Mouse (Mus musculus): ENCODE data around the gene Arhgef6.

Arhgef6 gene

DNA sequence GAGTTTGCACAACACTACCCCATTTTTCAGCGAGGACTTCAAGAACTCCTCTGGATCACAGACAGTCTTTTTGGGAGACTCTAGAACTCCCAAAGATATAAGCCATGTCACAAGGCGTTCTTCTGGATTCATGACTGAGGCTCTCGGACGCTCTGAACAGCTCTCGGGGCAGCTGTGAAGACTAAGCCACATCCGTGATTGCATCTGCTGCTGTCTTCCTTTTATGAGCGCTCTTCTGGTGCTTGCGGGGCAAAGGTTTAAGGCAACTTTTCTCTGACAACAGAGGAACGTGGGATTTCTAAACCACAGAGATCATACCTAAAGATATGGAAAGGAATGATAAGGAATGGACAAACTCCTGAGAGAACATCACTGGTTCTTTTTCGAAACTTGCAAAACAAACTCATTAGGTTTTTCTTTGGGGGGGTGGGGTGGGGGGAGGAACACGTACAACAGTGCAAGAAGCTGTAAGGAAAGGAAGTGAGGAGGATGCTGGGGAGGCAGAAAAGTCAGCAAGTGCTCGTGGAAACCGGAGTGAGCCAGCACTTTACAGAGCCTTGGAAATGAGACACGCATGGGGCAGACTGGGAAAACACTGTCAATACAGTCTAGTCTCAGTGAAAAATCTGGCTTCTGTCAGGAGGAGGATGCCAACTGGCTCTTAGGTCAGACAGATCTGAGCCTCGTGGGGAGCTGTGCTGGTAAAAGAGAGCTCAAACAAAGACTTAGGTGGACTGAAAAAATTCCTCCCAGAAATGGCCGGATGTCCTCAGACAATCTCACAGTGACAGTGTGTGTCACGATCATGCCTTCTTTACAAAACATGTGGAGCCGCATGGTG lies at the start of gene Arhgef6:
Arhgef6 (minus strand) TSS at position 359 of the 841 bp plus-strand sequence.
- peak in 1 of 2 experiments; percentile 5 for DNase-seq (ENCODE audit: low spot score in 2 of 2)

DNA sequence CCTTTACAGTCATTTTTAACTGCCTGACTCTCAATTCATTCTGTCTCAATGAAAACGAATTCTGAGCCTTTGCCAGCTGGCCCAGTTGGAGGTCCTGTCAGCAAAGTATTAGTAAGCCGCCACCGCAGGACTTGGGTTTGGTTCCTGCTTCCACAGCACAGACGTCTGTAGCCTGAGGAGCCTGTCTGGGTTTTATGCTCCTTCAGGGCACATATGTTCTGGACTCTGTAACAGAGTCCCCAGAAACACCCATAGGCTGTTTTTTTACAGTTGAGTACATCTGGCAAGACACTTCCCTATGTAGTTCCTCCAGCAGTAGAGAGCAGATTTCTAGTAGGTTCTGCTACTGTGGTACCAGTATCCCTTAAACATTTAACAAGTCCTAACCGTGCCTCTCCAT lies 42.4 kb upstream of the Arhgef6 start:
- no peak for DNase-seq (ENCODE audit: low spot score in 2 of 2)

DNA sequence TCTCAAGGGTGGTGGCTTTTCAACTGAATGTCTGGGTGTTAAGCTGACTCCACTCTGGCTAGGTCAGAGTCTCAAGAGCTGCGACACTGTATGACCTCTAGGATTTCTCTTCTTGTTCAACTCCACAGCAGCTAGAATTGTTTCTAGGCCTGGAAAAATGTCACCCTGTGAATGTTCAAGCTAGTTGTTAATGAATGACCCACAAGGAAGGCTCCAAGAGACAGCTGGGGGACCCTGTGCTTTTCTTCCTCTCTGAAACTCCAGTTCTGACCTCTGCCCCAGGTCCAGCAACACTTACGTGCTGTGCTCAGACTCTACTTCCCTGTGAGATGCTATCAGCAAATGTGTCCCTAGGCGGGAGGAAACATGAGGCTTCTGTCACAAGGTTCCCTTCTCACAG lies 40.0 kb upstream of the Arhgef6 start:
- no peak for DNase-seq (ENCODE audit: low spot score in 2 of 2)

DNA sequence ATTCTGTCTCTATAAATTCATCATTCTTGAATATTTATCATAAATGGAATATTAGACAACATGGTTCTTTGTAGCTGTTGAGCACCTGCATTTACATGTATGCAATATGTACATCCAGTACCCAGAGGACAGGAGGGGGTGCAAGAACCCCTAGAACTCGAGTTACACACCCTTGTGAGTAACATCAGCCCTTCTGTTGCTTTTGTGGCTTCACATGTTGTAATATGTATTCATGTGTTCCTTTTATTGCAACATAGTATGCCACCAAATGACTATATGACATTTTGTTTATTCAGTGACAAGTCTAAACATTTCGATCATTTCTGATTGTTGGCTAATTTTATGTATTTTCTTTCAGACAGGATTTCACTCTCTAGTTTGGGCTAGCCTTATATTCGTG lies 38.6 kb upstream of the Arhgef6 start:
- DNase-seq (ENCODE audit: low spot score in 2 of 2) = no peak

DNA sequence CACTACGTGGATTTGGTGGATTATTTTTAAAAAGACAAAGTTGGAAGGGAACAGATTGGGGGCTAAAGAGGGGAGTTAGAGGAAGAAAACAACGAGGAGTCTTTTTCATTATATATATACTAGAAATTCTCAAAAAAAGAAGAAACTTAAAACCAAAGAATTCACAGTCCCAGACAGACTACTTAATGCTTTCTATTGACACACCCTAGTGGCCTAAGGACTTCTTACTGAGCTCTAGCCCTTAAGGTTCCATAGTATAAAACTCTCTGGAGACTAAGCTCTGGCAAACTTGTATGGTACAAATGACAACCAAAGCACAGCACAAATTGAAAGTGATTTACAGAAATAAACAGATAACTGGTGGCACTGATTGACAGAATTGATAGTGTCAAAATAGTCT lies 35.5 kb upstream of the Arhgef6 start:
- DNase-seq (ENCODE audit: low spot score in 2 of 2) = no peak

DNA sequence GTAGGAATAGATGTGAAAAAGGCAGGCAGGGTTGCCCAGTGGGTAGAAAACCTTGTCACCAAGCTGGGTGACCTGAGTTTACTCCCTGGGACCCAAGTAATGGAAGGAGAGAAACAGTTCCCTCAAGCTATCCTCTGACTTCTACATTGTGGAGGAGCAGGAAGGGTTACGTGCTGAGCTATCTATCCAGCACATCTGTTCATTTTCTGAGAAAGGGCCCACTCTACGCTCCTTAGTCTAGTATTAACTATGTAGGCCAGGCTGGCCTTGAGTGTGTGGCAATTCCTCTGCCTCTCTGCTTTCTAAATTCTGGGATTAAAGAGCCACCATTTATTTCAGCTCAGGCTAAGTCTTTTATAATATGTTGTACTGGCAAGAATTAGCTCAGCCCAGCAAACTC lies 35.0 kb upstream of the Arhgef6 start:
- DNase-seq (ENCODE audit: low spot score in 2 of 2) = no peak

DNA sequence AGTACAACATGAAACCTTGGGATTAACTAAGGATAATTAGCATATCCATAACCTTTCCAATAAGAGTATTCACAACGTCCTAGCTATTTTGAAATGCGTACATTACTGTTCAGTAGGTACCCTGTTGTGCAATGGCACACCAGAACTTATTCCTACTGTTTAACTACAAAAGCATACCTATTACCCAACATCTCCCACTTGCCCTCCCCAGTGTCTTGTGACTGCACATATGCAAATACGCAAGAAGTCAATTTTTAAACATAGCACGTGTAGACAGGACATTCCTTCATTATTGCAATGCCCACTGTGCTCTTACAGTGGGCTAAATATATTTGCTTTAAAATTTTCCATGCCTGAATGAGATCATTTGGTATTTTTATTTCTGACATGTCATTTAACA lies 34.4 kb upstream of the Arhgef6 start:
- DNase-seq (ENCODE audit: low spot score in 2 of 2) = no peak

DNA sequence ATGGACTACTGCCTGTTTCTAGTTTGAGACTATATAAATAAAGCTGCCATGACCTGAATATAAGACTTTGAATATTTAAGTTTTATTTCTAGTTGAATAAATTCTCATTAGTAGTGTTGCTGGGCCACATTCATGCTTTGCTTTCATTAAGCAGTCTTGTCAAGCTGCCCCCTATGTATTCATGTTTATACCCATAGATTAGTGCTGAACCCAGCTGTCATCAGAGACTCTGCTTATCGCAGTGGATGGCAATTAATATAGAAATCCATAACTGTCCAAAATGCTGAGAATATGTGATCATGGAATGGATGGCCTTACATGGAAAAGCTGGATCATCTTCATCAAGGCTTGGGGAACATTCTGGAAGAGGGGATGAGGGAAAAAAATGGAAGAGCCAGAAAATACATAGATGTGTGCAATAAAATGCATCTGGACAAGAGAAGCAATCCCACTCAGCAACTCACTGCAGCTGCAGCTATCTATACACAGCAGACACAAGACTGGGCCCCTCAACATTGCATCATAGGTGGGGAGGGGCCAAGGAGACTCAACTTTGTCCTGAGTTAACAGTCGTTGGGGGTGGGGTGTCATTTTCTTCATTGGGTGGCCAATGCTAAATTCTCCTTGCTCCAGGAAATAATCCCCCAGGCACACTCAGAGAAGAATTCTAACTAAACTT lies 26.5 kb upstream of the Arhgef6 start:
- no peak for DNase-seq (ENCODE audit: low spot score in 2 of 2)

DNA sequence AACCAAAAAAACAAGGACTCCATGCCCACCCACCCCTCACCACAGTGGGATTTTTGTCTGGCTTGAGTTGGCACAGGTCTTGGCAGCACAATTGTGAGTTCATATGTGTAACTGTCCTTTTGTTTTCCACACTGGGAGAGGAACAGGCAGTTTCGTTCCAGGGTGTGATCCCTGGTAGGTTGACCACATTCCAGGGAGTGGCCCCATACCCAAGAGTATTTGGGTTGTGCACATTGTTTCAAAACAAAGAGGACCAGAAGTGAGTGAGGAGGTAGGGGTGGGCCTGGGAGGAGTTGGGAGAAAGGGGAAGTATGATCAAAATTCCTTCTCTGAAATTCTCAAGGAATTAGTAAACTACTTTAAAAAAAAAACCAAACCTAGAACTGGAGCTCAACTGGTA lies 20.8 kb upstream of the Arhgef6 start:
- DNase-seq (ENCODE audit: low spot score in 2 of 2) = no peak

DNA sequence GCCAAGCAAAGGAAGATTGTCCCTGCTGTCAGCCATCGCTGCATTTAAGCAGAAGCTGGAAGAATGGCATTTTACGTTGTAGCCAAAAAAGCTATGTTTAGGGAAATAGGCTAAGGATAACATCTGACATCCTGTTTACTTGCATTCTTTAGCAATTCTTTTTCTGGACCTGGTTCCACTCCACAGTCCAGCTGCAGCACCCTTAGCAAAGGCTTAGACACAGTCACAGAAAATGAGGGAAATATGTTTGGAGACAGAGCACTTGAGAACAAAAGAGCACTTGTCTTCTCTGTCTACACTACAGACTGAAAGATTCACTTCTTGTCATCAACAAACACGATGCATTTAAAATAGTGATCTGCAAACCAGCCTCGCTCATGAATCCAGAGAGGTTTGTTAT lies 691 bp upstream of the Arhgef6 start:
- DNase-seq (ENCODE audit: low spot score in 2 of 2) = no peak

DNA sequence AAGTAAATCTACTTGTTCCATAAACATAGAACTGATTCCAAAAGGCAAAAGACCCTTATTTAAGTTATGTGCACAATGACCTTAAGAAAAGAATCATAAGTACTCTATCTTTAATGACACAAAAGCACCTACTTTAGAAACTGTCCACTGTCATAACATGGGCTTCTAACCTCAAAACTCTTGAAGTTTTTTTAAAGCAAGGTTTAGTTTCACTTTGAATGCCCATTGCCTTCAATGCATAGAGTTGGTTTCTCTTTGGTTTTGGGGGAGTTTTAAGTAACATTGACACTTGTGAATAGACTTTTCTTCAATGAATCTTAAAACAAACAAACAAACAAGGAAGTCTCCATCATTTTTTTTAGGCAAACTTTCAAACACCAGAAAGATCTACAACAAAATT lies 947 bp downstream of the Arhgef6 start:
- no peak for DNase-seq (ENCODE audit: low spot score in 2 of 2)

DNA sequence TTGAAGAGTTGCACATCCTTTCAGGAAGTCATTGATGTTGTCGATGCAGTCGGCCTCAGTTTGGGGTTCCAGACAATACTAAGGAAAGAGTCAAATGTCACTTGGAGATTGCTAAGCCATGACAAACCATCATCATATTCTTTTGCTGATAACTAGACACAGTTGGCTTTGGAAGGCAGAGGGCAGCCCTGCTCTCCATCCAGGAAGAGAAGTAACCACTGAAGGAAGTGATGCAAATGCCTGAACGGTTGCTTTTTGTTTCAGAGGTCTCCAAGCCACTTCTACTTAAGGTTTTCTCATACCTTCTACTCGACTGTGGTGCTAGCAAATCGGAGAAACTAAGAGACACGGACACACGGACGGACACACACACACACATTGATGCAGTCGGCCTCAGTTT lies 1.6 kb downstream of the Arhgef6 start:
- no peak for DNase-seq (ENCODE audit: low spot score in 2 of 2)

DNA sequence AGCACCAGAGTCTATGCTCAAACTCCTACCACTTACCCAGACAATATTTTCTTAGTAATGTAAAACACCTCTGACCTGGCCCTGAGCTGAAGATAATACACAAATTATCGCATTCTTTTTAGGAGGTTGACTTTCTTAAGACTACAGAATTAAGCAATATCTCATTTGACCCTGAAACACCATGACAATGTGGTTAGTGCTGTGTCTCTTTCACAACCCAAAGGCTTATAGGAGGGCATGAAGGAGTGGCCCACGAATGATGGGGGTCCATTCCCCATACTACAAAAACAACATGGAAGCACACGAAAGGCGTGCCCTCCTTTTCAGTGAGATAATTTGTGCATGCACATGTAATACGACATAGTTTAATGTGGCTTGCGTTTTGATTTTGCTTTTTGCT lies 3.2 kb downstream of the Arhgef6 start:
- DNase-seq (ENCODE audit: low spot score in 2 of 2) = no peak

DNA sequence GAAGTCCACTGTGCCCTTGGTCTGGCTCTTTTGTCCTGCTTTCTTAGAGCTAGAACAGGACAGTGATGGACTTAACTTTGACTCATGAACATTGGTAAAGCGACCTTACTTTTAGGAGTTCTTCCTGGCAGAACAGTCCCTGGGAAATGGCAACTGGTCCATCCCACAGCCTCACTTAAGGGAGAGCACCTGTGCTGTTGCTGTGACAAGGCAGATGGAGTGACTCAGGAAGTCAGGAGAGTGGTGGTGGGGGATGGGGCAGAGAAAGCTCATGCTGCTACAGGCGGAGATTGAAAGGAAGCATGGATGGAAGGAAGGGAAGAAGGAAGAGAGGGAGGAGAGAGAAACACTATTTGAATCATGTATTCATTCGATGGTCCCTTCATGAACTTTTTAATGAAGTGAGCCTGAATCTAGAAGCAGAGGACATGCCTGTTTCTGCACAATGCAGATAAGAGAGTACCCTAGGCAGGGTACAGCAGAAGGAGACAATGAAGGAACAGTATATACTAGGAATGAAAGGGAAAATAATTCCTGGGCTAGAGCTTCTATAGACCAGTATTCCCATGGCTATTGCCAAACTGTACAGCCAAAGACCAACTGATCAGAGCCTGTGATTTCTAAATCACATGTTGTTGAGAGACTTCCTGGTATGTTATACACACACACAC lies 10.7 kb downstream of the Arhgef6 start:
- DNase-seq (ENCODE audit: low spot score in 2 of 2) = no peak

DNA sequence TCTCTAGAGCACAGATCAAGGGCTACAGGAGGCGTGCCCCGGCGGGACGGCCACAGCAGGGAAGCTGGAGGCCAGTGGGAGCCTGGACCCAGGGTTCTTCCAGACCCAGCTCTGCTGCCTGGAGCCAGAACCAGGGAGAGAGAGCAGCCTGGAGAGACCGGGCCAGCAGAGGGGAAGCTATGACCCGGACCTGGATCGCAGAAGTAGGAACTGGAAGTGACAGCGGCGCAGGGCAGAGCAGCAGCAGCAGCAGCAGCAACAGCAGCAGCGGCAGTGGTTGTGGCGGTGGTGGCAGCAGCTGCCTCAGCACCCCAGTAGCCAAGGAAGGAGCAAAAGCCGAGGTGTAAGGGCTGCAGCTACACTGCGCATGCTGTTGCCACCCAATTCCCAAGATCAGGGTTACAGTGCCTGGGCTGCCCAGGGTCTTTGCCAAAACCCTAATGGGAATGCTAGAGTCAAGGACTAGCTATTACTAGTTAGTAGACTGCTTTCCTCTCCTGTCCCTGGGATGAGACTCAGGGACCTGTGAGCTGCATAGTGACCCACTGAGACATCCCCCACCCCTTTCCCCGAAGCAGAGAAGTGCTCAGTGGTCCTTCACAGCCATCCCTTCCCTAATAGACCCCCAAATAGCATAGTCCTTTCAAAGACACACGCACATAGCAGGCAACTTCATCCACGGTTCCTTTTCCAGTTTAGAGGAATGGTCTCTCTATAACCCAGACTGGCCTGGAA lies 11.9 kb downstream of the Arhgef6 start:
- peak in 1 of 2 experiments; percentile 34 for DNase-seq (ENCODE audit: low spot score in 2 of 2)

DNA sequence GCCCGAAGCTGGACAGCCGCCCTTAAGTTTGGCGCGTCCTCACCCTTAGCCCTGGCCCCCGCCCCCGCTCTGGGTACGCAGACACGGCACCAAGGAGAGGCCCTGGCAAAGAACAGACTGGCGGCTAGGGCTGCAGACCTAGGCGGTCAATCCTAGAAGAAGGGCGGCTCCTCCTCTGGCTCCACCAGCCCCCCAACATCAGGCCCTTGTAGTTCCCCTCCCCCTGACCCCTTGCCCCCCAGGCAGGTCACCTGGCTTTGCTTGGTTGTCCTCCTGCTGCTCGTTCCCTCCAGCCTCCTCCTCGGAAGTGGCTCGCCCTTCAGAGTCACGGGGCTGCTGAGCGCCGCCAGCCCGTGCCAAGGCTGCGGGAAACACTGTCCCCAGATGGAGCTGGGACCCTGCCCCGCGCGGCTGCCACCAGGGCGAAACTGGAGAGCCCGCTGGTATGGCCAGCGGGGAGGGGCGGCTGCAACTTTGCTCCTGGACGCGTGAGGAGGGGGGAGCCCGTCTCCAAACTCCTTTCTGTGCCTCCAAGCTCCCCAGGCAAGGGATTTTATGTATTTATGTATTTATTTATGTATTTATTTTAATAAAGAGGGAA lies 12.6 kb downstream of the Arhgef6 start:
- peak in 1 of 2 experiments; percentile 20 for DNase-seq (ENCODE audit: low spot score in 2 of 2)

DNA sequence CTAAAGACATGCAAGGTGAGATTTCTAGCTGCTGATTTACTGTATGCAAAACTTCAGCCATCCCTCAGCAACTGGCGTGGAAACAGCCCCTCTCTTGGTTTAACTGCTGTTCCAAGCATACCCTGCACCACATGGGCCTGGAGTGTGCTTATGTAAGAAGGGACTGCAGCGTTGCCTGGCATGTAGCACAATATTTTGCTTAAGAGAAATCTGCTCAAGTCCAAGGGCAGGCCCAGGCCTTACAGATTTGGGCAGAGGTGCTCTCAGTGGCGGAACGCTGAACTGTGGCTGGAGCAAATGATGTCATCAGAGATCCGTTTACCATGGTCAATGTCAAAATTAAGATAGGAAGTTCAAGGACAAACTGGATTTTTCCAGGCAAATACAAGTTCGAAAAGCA lies 13.6 kb downstream of the Arhgef6 start:
- no peak for DNase-seq (ENCODE audit: low spot score in 2 of 2)

DNA sequence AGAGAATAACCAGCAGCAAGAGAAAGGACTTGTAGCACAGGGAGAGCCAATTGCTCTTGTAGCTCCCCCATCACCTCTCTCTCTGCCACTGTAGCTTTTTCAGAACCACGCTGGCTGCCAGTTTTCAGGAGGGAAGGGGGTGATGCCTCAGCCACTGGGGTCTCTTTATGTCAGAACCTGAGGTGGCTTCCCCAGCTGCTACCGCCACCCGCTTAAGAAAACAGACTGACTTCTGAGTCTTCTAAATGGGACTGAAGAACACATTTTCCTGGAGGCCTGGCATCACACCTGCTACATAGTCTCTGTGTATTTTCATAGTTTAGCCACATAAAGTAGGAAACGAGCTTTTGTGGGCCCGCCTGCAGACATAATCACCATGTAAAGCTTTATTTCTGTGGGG lies 26.5 kb downstream of the Arhgef6 start:
- DNase-seq (ENCODE audit: low spot score in 2 of 2) = no peak

DNA sequence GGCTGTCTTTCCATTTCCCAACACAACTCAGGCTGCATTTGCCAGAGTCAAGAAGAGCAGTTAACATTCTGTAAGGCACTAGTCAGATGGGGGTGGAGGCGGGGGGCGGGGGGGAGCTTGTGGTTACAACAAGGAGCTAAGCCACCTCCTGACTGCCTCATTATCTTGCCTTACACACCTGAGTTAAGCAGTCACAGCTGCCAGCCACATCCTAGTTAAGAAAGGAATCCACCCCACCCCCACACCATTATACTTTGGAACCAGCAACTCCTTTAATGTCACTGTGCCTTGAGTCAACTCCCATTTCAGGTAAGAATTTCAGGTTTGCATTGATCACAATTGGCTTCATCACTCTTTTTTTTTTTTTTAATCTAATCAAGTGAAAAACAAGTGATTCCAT lies 28.5 kb downstream of the Arhgef6 start:
- no peak for DNase-seq (ENCODE audit: low spot score in 2 of 2)

DNA sequence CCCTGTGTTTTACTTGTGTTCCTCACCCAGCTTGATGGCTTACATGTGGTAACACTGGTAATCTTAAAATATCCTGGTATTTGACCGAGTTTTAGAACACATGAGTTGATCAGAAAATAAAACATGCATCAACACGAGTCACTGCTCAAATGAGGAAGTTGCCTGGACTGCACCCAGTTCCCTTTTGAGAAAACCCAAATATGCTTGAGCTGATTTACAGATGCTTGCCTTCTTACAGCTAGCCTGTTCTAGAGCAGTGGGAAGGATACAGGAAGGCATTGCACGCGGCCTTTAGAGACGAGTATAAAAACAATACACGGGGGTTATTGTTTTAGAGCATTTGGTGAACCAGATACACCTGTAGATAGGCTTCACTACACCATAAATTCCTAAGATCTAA lies 31.8 kb downstream of the Arhgef6 start:
- no peak for DNase-seq (ENCODE audit: low spot score in 2 of 2)

DNA sequence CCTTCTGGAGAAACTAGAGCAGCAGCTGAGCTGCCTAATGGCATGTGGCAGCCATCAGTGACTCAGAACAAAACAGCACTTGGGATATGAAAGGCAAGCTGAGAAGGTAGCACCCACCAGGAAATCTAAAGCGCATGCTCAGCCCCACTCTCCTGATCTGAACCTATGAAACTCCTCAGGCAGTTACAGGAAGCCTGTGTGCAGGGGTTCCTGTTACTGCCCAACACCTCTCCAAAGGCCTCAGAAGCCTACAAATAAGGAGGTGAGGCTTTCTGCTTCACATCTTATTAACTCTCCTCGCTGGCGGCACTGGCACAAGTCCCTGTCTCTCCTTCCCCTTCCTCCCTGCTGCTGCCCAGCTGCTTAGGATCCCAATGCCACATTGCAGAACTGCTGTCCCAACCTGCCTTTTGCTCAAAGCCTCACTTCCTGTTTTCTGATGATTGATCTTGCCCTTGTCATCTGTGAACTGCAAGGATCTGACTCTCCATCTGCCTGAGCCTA lies 33.7 kb downstream of the Arhgef6 start:
- no peak for DNase-seq (ENCODE audit: low spot score in 2 of 2)

Measured in urinary bladder, postnatal 36 days (tissue).